Mouse (Mus musculus): Measurements from ENCODE around the gene Slc35g1. TPM values are rescaled to one million over a fixed set of nuclear protein-coding genes. Genes with fewer than 3 reads are reported as not detected.

Gene Slc35g1
- polyA plus RNA-seq, 1 experiment = 2.2 TPM

- H3K27ac ChIP-seq (ENCODE audit: insufficient read depth, low read length) = no peak overlapping the region
- no peak overlapping the region for H3K4me3 ChIP-seq (ENCODE audit: extremely low read depth, insufficient read depth, insufficient read length)
- no peaks in the 10 kb centered on the region for H3K27me3 ChIP-seq (ENCODE audit: control insufficient read depth, insufficient read depth, low read length)
- no peaks in the 10 kb centered on the region for H3K4me1 ChIP-seq (ENCODE audit: control insufficient read depth, insufficient read depth, insufficient read length)
- WGBS = 80% methylated on average over 1 of the region's 1 CpGs
- H3K36me3 ChIP-seq (ENCODE audit: control insufficient read depth, insufficient read depth, low read length) = no peaks in the 10 kb centered on the region
- no peak for DNase-seq (ENCODE audit: low read depth in 1 of 2, low spot score in 2 of 2)
- TF ChIP-seq POLR2A (IDR thresholded peaks at IDR 0.05; ENCODE audit: low read depth, low read length) = no peak
- no peak for TF ChIP-seq CTCF (IDR thresholded peaks at IDR 0.05; ENCODE audit: extremely low read depth, insufficient read depth, insufficient read length, insufficient replicate concordance)
Measured at GRCm38 (mm10) chr19:38354279-38354678, 41.5 kb upstream of the Slc35g1 start.

DNA sequence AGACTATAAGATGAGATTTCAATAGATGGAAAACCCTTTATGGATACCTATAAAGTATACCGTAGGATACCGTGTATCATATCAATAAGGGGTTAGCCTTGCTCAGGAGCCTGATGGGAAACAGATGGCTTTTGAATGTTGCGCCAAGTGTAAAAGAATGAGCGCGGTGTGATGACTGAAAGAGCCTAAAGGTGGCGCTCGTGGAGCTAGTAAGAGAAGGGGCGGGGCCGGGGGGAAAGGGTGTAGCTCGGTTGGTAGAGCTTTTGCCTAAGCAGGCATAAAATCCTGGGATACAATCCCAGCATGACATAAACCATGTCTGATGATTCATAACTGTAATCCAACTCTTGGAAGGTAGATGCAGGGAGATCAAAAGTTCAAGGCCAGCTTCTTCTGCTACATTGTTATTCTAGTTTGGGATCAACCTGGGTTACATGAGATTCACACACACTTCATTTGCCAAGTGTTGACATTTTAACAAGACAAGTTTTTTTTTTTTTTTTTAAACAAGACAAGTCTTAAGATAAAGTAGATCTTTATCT, 40.9 kb upstream of the Slc35g1 start:
- Histone ChIP-seq H3K36me3 (ENCODE audit: control insufficient read depth, insufficient read depth, low read length) (no peaks in the 10 kb centered on the region), H3K4me3 (ENCODE audit: extremely low read depth, insufficient read depth, insufficient read length) (no peak overlapping the region), H3K27ac (ENCODE audit: insufficient read depth, low read length) (no peak overlapping the region), H3K4me1 (ENCODE audit: control insufficient read depth, insufficient read depth, insufficient read length) (no peaks in the 10 kb centered on the region), H3K27me3 (ENCODE audit: control insufficient read depth, insufficient read depth, low read length) (no peaks in the 10 kb centered on the region)
- no peak for TF ChIP-seq POLR2A (IDR thresholded peaks at IDR 0.05; ENCODE audit: low read depth, low read length)
- no peak for TF ChIP-seq CTCF (IDR thresholded peaks at IDR 0.05; ENCODE audit: extremely low read depth, insufficient read depth, insufficient read length, insufficient replicate concordance)
- no peak for DNase-seq (ENCODE audit: low read depth in 1 of 2, low spot score in 2 of 2)
- WGBS = 68% methylated on average over 10 of the region's 10 CpGs

- H3K36me3 ChIP-seq (ENCODE audit: control insufficient read depth, insufficient read depth, low read length) = no peaks in the 10 kb centered on the region
- H3K4me3 ChIP-seq (ENCODE audit: extremely low read depth, insufficient read depth, insufficient read length) = no peak overlapping the region
- no peaks in the 10 kb centered on the region for H3K4me1 ChIP-seq (ENCODE audit: control insufficient read depth, insufficient read depth, insufficient read length)
- WGBS = 90% methylated on average over 8 of the region's 8 CpGs
- no peak overlapping the region for H3K27ac ChIP-seq (ENCODE audit: insufficient read depth, low read length)
- TF ChIP-seq POLR2A (IDR thresholded peaks at IDR 0.05; ENCODE audit: low read depth, low read length) (no peak), CTCF (IDR thresholded peaks at IDR 0.05; ENCODE audit: extremely low read depth, insufficient read depth, insufficient read length, insufficient replicate concordance) (no peak)
- no peak for DNase-seq (ENCODE audit: low read depth in 1 of 2, low spot score in 2 of 2)
- no peaks in the 10 kb centered on the region for H3K27me3 ChIP-seq (ENCODE audit: control insufficient read depth, insufficient read depth, low read length)
Measured at GRCm38 (mm10) chr19:38356211-38356828, 39.5 kb upstream of the Slc35g1 start.

DNA sequence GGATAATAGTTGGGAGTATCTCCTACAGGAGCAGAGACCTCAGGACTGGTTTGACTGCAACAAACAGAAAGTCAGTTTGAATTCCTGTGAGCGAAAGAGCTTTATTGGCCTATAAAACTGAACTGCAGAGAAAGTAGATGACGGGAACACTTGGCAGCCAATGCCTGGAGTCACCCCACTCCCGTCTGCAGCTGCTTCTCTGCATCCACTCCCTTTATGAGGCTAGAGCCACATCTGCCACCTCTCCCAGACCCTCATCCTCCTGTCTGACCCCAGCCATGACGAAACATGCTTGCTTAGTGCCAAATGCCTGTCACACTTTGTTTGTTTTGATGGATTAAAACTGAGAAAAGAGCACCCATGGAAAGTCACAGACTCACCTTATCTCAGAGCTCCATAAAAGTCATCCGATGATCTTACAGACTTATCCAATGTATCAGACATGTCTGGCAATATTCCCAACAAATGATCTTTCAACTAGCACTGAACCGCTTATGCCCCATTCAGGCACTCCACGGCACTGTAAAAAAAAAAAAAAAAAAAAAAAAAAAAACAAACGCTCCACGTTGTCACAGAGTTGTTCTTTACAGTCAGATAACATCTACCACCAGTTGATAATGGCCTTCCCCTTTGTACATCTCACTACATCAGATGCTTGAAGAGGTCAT, 37.7 kb upstream of the Slc35g1 start:
- no peak for DNase-seq (ENCODE audit: low read depth in 1 of 2, low spot score in 2 of 2)
- WGBS = 68% methylated on average over 9 of the region's 9 CpGs

GRCm38 (mm10) chr19:38359287-38359686, 36.5 kb upstream of the Slc35g1 start:
- Histone ChIP-seq H3K4me3 (ENCODE audit: extremely low read depth, insufficient read depth, insufficient read length) (no peak overlapping the region), H3K36me3 (ENCODE audit: control insufficient read depth, insufficient read depth, low read length) (no peaks in the 10 kb centered on the region), H3K4me1 (ENCODE audit: control insufficient read depth, insufficient read depth, insufficient read length) (no peaks in the 10 kb centered on the region), H3K27ac (ENCODE audit: insufficient read depth, low read length) (no peak overlapping the region), H3K27me3 (ENCODE audit: control insufficient read depth, insufficient read depth, low read length) (no peaks in the 10 kb centered on the region)
- WGBS = 96% methylated on average over 1 of the region's 1 CpGs
- DNase-seq (ENCODE audit: low read depth in 1 of 2, low spot score in 2 of 2) = no peak
- TF ChIP-seq POLR2A (IDR thresholded peaks at IDR 0.05; ENCODE audit: low read depth, low read length) (no peak), CTCF (IDR thresholded peaks at IDR 0.05; ENCODE audit: extremely low read depth, insufficient read depth, insufficient read length, insufficient replicate concordance) (no peak)

More for the DNA sequence above, 37.7 kb upstream of the Slc35g1 start:
- TF ChIP-seq CTCF (IDR thresholded peaks at IDR 0.05; ENCODE audit: extremely low read depth, insufficient read depth, insufficient read length, insufficient replicate concordance) (no peak), POLR2A (IDR thresholded peaks at IDR 0.05; ENCODE audit: low read depth, low read length) (no peak)
- Histone ChIP-seq H3K27me3 (ENCODE audit: control insufficient read depth, insufficient read depth, low read length) (no peaks in the 10 kb centered on the region), H3K27ac (ENCODE audit: insufficient read depth, low read length) (no peak overlapping the region), H3K4me3 (ENCODE audit: extremely low read depth, insufficient read depth, insufficient read length) (no peak overlapping the region), H3K36me3 (ENCODE audit: control insufficient read depth, insufficient read depth, low read length) (no peaks in the 10 kb centered on the region), H3K4me1 (ENCODE audit: control insufficient read depth, insufficient read depth, insufficient read length) (no peaks in the 10 kb centered on the region)

DNA sequence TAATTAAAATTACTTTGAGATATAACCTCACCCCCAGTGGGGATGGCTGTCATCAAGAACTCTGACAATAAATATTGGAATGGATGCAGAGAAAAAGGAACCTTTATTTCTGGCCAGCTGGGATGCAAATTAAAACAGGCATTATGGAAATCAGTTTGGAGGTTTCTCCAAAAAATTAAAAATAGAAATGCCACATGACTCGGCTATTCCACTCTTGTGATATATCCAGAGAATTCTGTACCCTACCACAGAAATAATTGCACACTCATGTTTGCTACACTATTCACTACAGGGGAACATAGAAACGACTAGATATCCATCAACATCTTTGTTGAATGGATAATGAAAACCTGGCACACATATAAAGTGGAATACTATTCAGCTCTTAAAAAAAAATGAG, 33.9 kb upstream of the Slc35g1 start:
- TF ChIP-seq CTCF (IDR thresholded peaks at IDR 0.05; ENCODE audit: extremely low read depth, insufficient read depth, insufficient read length, insufficient replicate concordance) = no peak
- no peak for TF ChIP-seq POLR2A (IDR thresholded peaks at IDR 0.05; ENCODE audit: low read depth, low read length)
- no peaks in the 10 kb centered on the region for H3K4me1 ChIP-seq (ENCODE audit: control insufficient read depth, insufficient read depth, insufficient read length)
- WGBS = 72% methylated on average over 2 of the region's 2 CpGs

GRCm38 (mm10) chr19:38363358-38363757, 32.4 kb upstream of the Slc35g1 start:
- no peaks in the 10 kb centered on the region for H3K36me3 ChIP-seq (ENCODE audit: control insufficient read depth, insufficient read depth, low read length)
- TF ChIP-seq CTCF (IDR thresholded peaks at IDR 0.05; ENCODE audit: extremely low read depth, insufficient read depth, insufficient read length, insufficient replicate concordance) (no peak), POLR2A (IDR thresholded peaks at IDR 0.05; ENCODE audit: low read depth, low read length) (no peak)
- H3K27me3 ChIP-seq (ENCODE audit: control insufficient read depth, insufficient read depth, low read length) = no peaks in the 10 kb centered on the region
- no peaks in the 10 kb centered on the region for H3K4me1 ChIP-seq (ENCODE audit: control insufficient read depth, insufficient read depth, insufficient read length)
- 70% methylated on average over 1 of the region's 1 CpGs for WGBS
- DNase-seq (ENCODE audit: low read depth in 1 of 2, low spot score in 2 of 2) = no peak
- H3K4me3 ChIP-seq (ENCODE audit: extremely low read depth, insufficient read depth, insufficient read length) = no peak overlapping the region
- no peak overlapping the region for H3K27ac ChIP-seq (ENCODE audit: insufficient read depth, low read length)

More for the DNA sequence above, 33.9 kb upstream of the Slc35g1 start:
- no peak for DNase-seq (ENCODE audit: low read depth in 1 of 2, low spot score in 2 of 2)
- Histone ChIP-seq H3K27me3 (ENCODE audit: control insufficient read depth, insufficient read depth, low read length) (no peaks in the 10 kb centered on the region), H3K36me3 (ENCODE audit: control insufficient read depth, insufficient read depth, low read length) (no peaks in the 10 kb centered on the region), H3K27ac (ENCODE audit: insufficient read depth, low read length) (no peak overlapping the region), H3K4me3 (ENCODE audit: extremely low read depth, insufficient read depth, insufficient read length) (no peak overlapping the region)
